In the genomic region with DNA sequence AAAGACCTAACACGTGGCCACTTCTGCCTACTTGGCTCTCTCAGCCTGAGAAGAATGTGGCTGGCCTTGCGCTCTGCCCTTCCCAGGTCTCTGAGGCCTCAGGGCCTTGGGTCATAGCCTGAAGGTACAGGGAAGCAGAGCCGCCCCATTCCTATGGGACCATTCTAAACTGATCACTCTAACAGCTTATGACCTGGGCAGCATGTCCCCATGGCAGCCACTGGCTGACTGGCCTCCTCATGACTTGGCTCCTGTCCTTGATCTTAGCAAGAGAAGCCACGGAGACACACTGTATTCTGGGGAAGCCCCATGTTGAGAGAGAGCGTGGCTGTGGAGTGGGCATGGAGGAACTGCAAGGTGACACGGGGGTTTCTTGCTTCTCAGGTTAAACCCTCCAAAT, we compare ENCODE assay signal across 22 mouse cellular contexts. TPM values are rescaled to one million over a fixed set of nuclear protein-coding genes. Genes with fewer than 3 reads are reported as not detected.
DNase-seq lines count a peak whose midpoint lies in the region; ATAC-seq lines count a peak whose summit lies in the region.
"Had no signal": no experiment of that assay in that cellular context is flagged by ENCODE, and none has a peak within 500 bp of the region (broad histone marks: within the 10 kb centered on the region; RNA-seq: fewer than 3 reads in every experiment).

No protein-coding gene starts in this region.

- no peak overlapping the region for H3K4me2 ChIP-seq in heart, embryonic 11.5 days
- no peak overlapping the region for H3K4me2 ChIP-seq in hindbrain, embryonic 13.5 days
- no peak overlapping the region for H3K4me2 ChIP-seq in hindbrain, embryonic 14.5 days (replicated peaks)
- H3K4me2 ChIP-seq: embryonic facial prominence, embryonic 13.5 days; forebrain, embryonic 13.5 days had no signal

- H3K27me3 ChIP-seq in heart, embryonic 11.5 days (ENCODE audit: control insufficient read depth, insufficient read depth, low read length): no peaks in the 10 kb centered on the region
- no peaks in the 10 kb centered on the region for H3K27me3 ChIP-seq in hindbrain, embryonic 13.5 days
- H3K27me3 ChIP-seq in hindbrain, embryonic 14.5 days (ENCODE audit: control insufficient read depth, insufficient read depth, low read length): no peaks in the 10 kb centered on the region
- H3K27me3 ChIP-seq: embryonic facial prominence, embryonic 13.5 days; forebrain, embryonic 13.5 days had no signal

- no peak for ATAC-seq in heart, embryonic 11.5 days (replicated peaks; ENCODE audit: insufficient number of reproducible peaks, low FRiP score, low TSS enrichment)
- no peak for ATAC-seq in hindbrain, embryonic 13.5 days (ENCODE audit: low FRiP score)
- ATAC-seq in hindbrain, embryonic 14.5 days (ENCODE audit: low FRiP score): no peak
- ATAC-seq: CD4-positive, CD25-positive, alpha-beta regulatory T cell, adult 4 months; forebrain, embryonic 13.5 days; hindbrain, postnatal 0 days had no signal

- WGBS in heart, embryonic 11.5 days (ENCODE audit: insufficient replicate concordance): 73% methylated on average over 6 of the region's 6 CpGs
- 81% methylated on average over 6 of the region's 6 CpGs for WGBS in hindbrain, embryonic 13.5 days
- 84% methylated on average over 6 of the region's 6 CpGs for WGBS in hindbrain, embryonic 14.5 days

- H3K27ac ChIP-seq in heart, embryonic 11.5 days (ENCODE audit: low read depth, low read length): no peak overlapping the region
- H3K27ac ChIP-seq in hindbrain, embryonic 13.5 days: no peak overlapping the region
- H3K27ac ChIP-seq in hindbrain, embryonic 14.5 days: no peak overlapping the region
- H3K27ac ChIP-seq: embryonic facial prominence, embryonic 13.5 days; forebrain, embryonic 13.5 days; gastrocnemius, adult 2 months; hindbrain, postnatal 0 days; kidney, postnatal 0 days had no signal

- peaks cover 33% of the 10 kb centered on the region for H3K4me1 ChIP-seq in heart, embryonic 11.5 days (ENCODE audit: control insufficient read depth, insufficient read depth, low read length)
- H3K4me1 ChIP-seq in hindbrain, embryonic 13.5 days (replicated peaks): peaks cover 39% of the 10 kb centered on the region
- no peaks in the 10 kb centered on the region for H3K4me1 ChIP-seq in hindbrain, embryonic 14.5 days (replicated peaks; ENCODE audit: control insufficient read depth, insufficient read depth, low read length)
- H3K4me1 ChIP-seq: forebrain, embryonic 13.5 days had no signal

- H3K9ac ChIP-seq in heart, embryonic 11.5 days (ENCODE audit: low read depth, low read length): no peak overlapping the region
- H3K9ac ChIP-seq in hindbrain, embryonic 13.5 days: 0 out of 2 replicates have a peak overlapping the region, but pooled peaks have one; percentile 5
- no peak overlapping the region for H3K9ac ChIP-seq in hindbrain, embryonic 14.5 days
- H3K9ac ChIP-seq: embryonic facial prominence, embryonic 13.5 days; forebrain, embryonic 13.5 days had no signal

- H3K36me3 ChIP-seq in heart, embryonic 11.5 days (ENCODE audit: control insufficient read depth, insufficient read depth, low read length): no peaks in the 10 kb centered on the region
- H3K36me3 ChIP-seq in hindbrain, embryonic 13.5 days: no peaks in the 10 kb centered on the region
- H3K36me3 ChIP-seq in hindbrain, embryonic 14.5 days (replicated peaks; ENCODE audit: control insufficient read depth, insufficient read depth): no peaks in the 10 kb centered on the region
- H3K36me3 ChIP-seq: embryonic facial prominence, embryonic 13.5 days; G1E had no signal

- DNase-seq in adrenal gland, adult (ENCODE audit: inconsistent age in 2 of 2, low spot score in 1 of 2): peak; percentile 59 to 76
- DNase-seq in adrenal gland, postnatal 4 days (ENCODE audit: low spot score in 2 of 2): no peak
- peak; percentile 95 for DNase-seq in heart, adult 11 months
- no peak for DNase-seq in hindbrain, embryonic 14.5 days (ENCODE audit: low spot score)
- DNase-seq in adrenal gland, postnatal 36 days: peak; percentile 50 to 59
- no peak for DNase-seq in gastrocnemius, postnatal 25 days
- DNase-seq: B cell, adult 2 months; cerebellum, adult 11-12 months; cerebellum, adult 9-10 months; cerebellum, postnatal 36 days; gastrocnemius, adult 2 months; gastrocnemius, postnatal 36 days; heart, postnatal 14 days; kidney, adult 8-10 months had no signal

- H3K9me3 ChIP-seq in heart, embryonic 11.5 days (replicated peaks; ENCODE audit: control insufficient read depth, low read length): no peaks in the 10 kb centered on the region
- H3K9me3 ChIP-seq in hindbrain, embryonic 13.5 days: no peaks in the 10 kb centered on the region
- H3K9me3 ChIP-seq in hindbrain, embryonic 14.5 days (ENCODE audit: control insufficient read depth, low read length): no peaks in the 10 kb centered on the region
- H3K9me3 ChIP-seq: embryonic facial prominence, embryonic 13.5 days; G1E had no signal

- no peak overlapping the region for H3K4me3 ChIP-seq in heart, embryonic 11.5 days (ENCODE audit: low read depth, low read length)
- H3K4me3 ChIP-seq in hindbrain, embryonic 13.5 days: no peak overlapping the region
- no peak overlapping the region for H3K4me3 ChIP-seq in hindbrain, embryonic 14.5 days (replicated peaks; ENCODE audit: low read length)
- H3K4me3 ChIP-seq: embryonic facial prominence, embryonic 13.5 days; forebrain, embryonic 13.5 days; gastrocnemius, adult 2 months had no signal

RNA-seq across cellular contexts. Expression of gene Trp53i11, which starts 51.5 kb away (rescaled TPM):
- total RNA-seq in adrenal gland, postnatal 4 days (2021): 100 to 1,000 TPM; 114 to 117 TPM
- 23.6 and 27.7 TPM in 2 replicates for polyA plus RNA-seq in heart, embryonic 11.5 days (2014; fragmentation: Nextera tagmentation; extraction: Ambion mirVana)
- polyA plus RNA-seq in hindbrain, embryonic 13.5 days (2015; fragmentation: Nextera tagmentation; extraction: Ambion mirVana): 109 and 110 TPM in 2 replicates
- polyA plus RNA-seq in hindbrain, embryonic 14.5 days (2014; fragmentation: Nextera tagmentation; extraction: Ambion mirVana): 99.4 and 106 TPM in 2 replicates
- 10 to 100 TPM; 48.9 to 70.7 TPM for total RNA-seq in adrenal gland, postnatal 36 days (2021)
- total RNA-seq in gastrocnemius, postnatal 25 days (2021): 1 to 10 TPM; 3.5 to 7.0 TPM
- total RNA-seq: G1E had no signal
- polyA plus RNA-seq: G1E had no signal

Comparison
In these comparisons a context has a peak if more than half of its experiments do, and no peak if none do; other contexts are left out.
1. DNase-seq: peak in adrenal gland, adult (2 of 2), heart, adult 11 months (single experiment) and adrenal gland, postnatal 36 days (2 of 2); none in adrenal gland, postnatal 4 days (0 of 2), hindbrain, embryonic 14.5 days (single experiment) and gastrocnemius, postnatal 25 days (single experiment).
2. RNA of gene Trp53i11, which starts 51.5 kb away (total RNA-seq): 114 to 117 TPM in adrenal gland, postnatal 4 days and 48.9 to 70.7 TPM in adrenal gland, postnatal 36 days; 3.5 to 7.0 TPM in gastrocnemius, postnatal 25 days; every median in the first group is over 4 times any median in the second.